Mouse (Mus musculus): ENCODE data around the gene Fap. TPM values are rescaled to one million over a fixed set of nuclear protein-coding genes. Genes with fewer than 3 reads are reported as not detected.

Fap gene
- polyA plus RNA-seq, 1 experiment = 0.11 TPM

- Histone ChIP-seq H3K4me2 (ENCODE audit: low read depth) (no peak overlapping the region), H3K4me3 (no peak overlapping the region), H3ac (ENCODE audit: control insufficient read depth, insufficient read length) (no peak overlapping the region), H3K79me2 (ENCODE audit: control insufficient read depth, insufficient read depth) (no peaks in the 10 kb centered on the region), H3K36me3 (ENCODE audit: control insufficient read depth, insufficient read depth) (no peaks in the 10 kb centered on the region), H3K27me3 (ENCODE audit: control insufficient read depth, insufficient read depth, insufficient read length) (no peaks in the 10 kb centered on the region)
- no peak for TF ChIP-seq POLR2A (IDR thresholded peaks at IDR 0.05; ENCODE audit: insufficient read length, low read depth)
- TF ChIP-seq MYOD1 (IDR thresholded peaks at IDR 0.05; ENCODE audit: control insufficient read depth in 1 of 3, insufficient read length in 2 of 3, low read depth in 2 of 3) = no peak
- TF ChIP-seq TCF12 (IDR thresholded peaks at IDR 0.05; ENCODE audit: insufficient read depth, poor library complexity, severe bottlenecking) = no peak
- TF ChIP-seq E2F4 (IDR thresholded peaks at IDR 0.05; ENCODE audit: insufficient read depth) = no peak
- no peak for TF ChIP-seq TCF3 (IDR thresholded peaks at IDR 0.05; ENCODE audit: insufficient read length, low read depth)
- TF ChIP-seq USF1 (IDR thresholded peaks at IDR 0.05; ENCODE audit: low read depth) = no peak
These were observed 75.1 kb downstream of the Fap start for GRCm38 (mm10) chr2:62498821-62499220.

GRCm38 (mm10) chr2:62498086-62498485, 75.8 kb downstream of the Fap start:
- no peaks in the 10 kb centered on the region for H3K27me3 ChIP-seq (ENCODE audit: control insufficient read depth, insufficient read depth, insufficient read length)
- no peak overlapping the region for H3ac ChIP-seq (ENCODE audit: control insufficient read depth, insufficient read length)
- TF ChIP-seq POLR2AphosphoS2 (IDR thresholded peaks at IDR 0.05; ENCODE audit: insufficient read length, low read depth) (no peak), TCF12 (IDR thresholded peaks at IDR 0.05; ENCODE audit: insufficient read depth, poor library complexity, severe bottlenecking) (no peak), SRF (IDR thresholded peaks at IDR 0.05; ENCODE audit: control insufficient read depth, insufficient read length, low read depth) (no peak), POLR2A (IDR thresholded peaks at IDR 0.05; ENCODE audit: insufficient read length, low read depth) (no peak), USF1 (IDR thresholded peaks at IDR 0.05; ENCODE audit: low read depth) (no peak), TCF3 (IDR thresholded peaks at IDR 0.05; ENCODE audit: insufficient read length, low read depth) (no peak), MYOD1 (IDR thresholded peaks at IDR 0.05; ENCODE audit: control insufficient read depth in 1 of 3, insufficient read length in 2 of 3, low read depth in 2 of 3) (no peak), REST (IDR thresholded peaks at IDR 0.05; ENCODE audit: insufficient read depth, insufficient read length) (no peak), CEBPB (IDR thresholded peaks at IDR 0.05; ENCODE audit: insufficient read depth, poor library complexity, severe bottlenecking) (no peak), MAX (IDR thresholded peaks at IDR 0.05; ENCODE audit: low read depth) (no peak), MYOG (IDR thresholded peaks at IDR 0.05; ENCODE audit: control insufficient read depth in 1 of 3, insufficient read depth in 1 of 3, insufficient read length in 2 of 3, low read depth in 2 of 3) (no peak), E2F4 (IDR thresholded peaks at IDR 0.05; ENCODE audit: insufficient read depth) (no peak)
- H3K36me3 ChIP-seq (ENCODE audit: control insufficient read depth, insufficient read depth) = no peaks in the 10 kb centered on the region
- H3K4me3 ChIP-seq = no peak overlapping the region
- no peaks in the 10 kb centered on the region for H3K79me2 ChIP-seq (ENCODE audit: control insufficient read depth, insufficient read depth)
- H3K4me2 ChIP-seq (ENCODE audit: low read depth) = no peak overlapping the region

- H3K4me3 ChIP-seq = no peak overlapping the region
- H3K36me3 ChIP-seq (ENCODE audit: control insufficient read depth, insufficient read depth) = no peaks in the 10 kb centered on the region
- H3ac ChIP-seq (ENCODE audit: control insufficient read depth, insufficient read length) = no peak overlapping the region
- no peaks in the 10 kb centered on the region for H3K79me2 ChIP-seq (ENCODE audit: control insufficient read depth, insufficient read depth)
- H3K27me3 ChIP-seq (ENCODE audit: control insufficient read depth, insufficient read depth, insufficient read length) = no peaks in the 10 kb centered on the region
- no peak for TF ChIP-seq USF1 (IDR thresholded peaks at IDR 0.05; ENCODE audit: low read depth)
- H3K4me2 ChIP-seq (ENCODE audit: low read depth) = no peak overlapping the region
These were observed 76.4 kb downstream of the Fap start for GRCm38 (mm10) chr2:62497333-62498002.

- Histone ChIP-seq H3K36me3 (ENCODE audit: control insufficient read depth, insufficient read depth) (no peaks in the 10 kb centered on the region), H3K4me3 (no peak overlapping the region), H3ac (ENCODE audit: control insufficient read depth, insufficient read length) (no peak overlapping the region), H3K79me2 (ENCODE audit: control insufficient read depth, insufficient read depth) (no peaks in the 10 kb centered on the region), H3K4me2 (ENCODE audit: low read depth) (no peak overlapping the region), H3K27me3 (ENCODE audit: control insufficient read depth, insufficient read depth, insufficient read length) (no peaks in the 10 kb centered on the region)
- no peak for TF ChIP-seq MYOD1 (IDR thresholded peaks at IDR 0.05; ENCODE audit: control insufficient read depth in 1 of 3, insufficient read length in 2 of 3, low read depth in 2 of 3)
These were observed 78.5 kb downstream of the Fap start for GRCm38 (mm10) chr2:62495407-62495806.

- no peak for TF ChIP-seq REST (IDR thresholded peaks at IDR 0.05; ENCODE audit: insufficient read depth, insufficient read length)
- TF ChIP-seq USF1 (IDR thresholded peaks at IDR 0.05; ENCODE audit: low read depth) = no peak
- TF ChIP-seq SRF (IDR thresholded peaks at IDR 0.05; ENCODE audit: control insufficient read depth, insufficient read length, low read depth) = no peak
- Histone ChIP-seq H3K4me3 (no peak overlapping the region), H3K4me2 (ENCODE audit: low read depth) (no peak overlapping the region), H3K36me3 (ENCODE audit: control insufficient read depth, insufficient read depth) (no peaks in the 10 kb centered on the region), H3K79me2 (ENCODE audit: control insufficient read depth, insufficient read depth) (no peaks in the 10 kb centered on the region), H3ac (ENCODE audit: control insufficient read depth, insufficient read length) (no peak overlapping the region), H3K27me3 (ENCODE audit: control insufficient read depth, insufficient read depth, insufficient read length) (no peaks in the 10 kb centered on the region)
These were observed 84.0 kb downstream of the Fap start for GRCm38 (mm10) chr2:62489832-62490231.

- Histone ChIP-seq H3K4me2 (ENCODE audit: low read depth) (no peak overlapping the region), H3K27me3 (ENCODE audit: control insufficient read depth, insufficient read depth, insufficient read length) (no peaks in the 10 kb centered on the region), H3K36me3 (ENCODE audit: control insufficient read depth, insufficient read depth) (no peaks in the 10 kb centered on the region), H3K4me3 (no peak overlapping the region), H3ac (ENCODE audit: control insufficient read depth, insufficient read length) (no peak overlapping the region), H3K79me2 (ENCODE audit: control insufficient read depth, insufficient read depth) (no peaks in the 10 kb centered on the region)
- no peak for TF ChIP-seq SRF (IDR thresholded peaks at IDR 0.05; ENCODE audit: control insufficient read depth, insufficient read length, low read depth)
These were observed 89.0 kb downstream of the Fap start for GRCm38 (mm10) chr2:62484906-62485305.

Measured in myocyte (in vitro differentiated cells).